Mouse (Mus musculus) hindbrain, embryonic 15.5 days (tissue): Measurements from ENCODE around the gene Six1. TPM values are rescaled to one million over a fixed set of nuclear protein-coding genes. Genes with fewer than 3 reads are reported as not detected.

Experiments used
- ATAC-seq: fragments of 200-750 bp; cut with Nextera tagmentation; 2 replicates; pipeline ENCODE4 v1.8.0; 2017; ENCODE audit warnings: low read depth, moderate number of reproducible peaks, moderate TSS enrichment; ENCODE audit not compliant: low FRiP score
- H3K27ac ChIP-seq: fragments of 300-500 bp; sonication (generic); replicated peaks from 2 replicates; pipeline ENCODE4 v1.5.1; 2015; ENCODE audit warnings: mild to moderate bottlenecking, inconsistent platforms
- H3K27me3 ChIP-seq: fragments of 300-500 bp; sonication (generic); 2 replicates; pipeline ENCODE4 v1.6.1; 2015; ENCODE audit warnings: control low read depth, inconsistent platforms
- H3K36me3 ChIP-seq: fragments of 300-500 bp; sonication (generic); 2 replicates; pipeline ENCODE4 v1.6.1; 2015; ENCODE audit warnings: control low read depth, inconsistent platforms
- H3K4me1 ChIP-seq: fragments of 300-500 bp; sonication (generic); replicated peaks from 2 replicates; pipeline ENCODE4 v1.6.1; 2015; ENCODE audit warnings: control low read depth, inconsistent platforms
- H3K4me2 ChIP-seq: fragments of 300-500 bp; sonication (generic); 2 replicates; pipeline ENCODE4 v1.6.1; 2015; ENCODE audit warnings: moderate library complexity, mild to moderate bottlenecking, inconsistent platforms
- H3K4me3 ChIP-seq: fragments of 300-500 bp; sonication (generic); 2 replicates; pipeline ENCODE4 v1.5.1; 2015; ENCODE audit warnings: mild to moderate bottlenecking, inconsistent platforms
- H3K9ac ChIP-seq: fragments of 300-500 bp; sonication (generic); 2 replicates; pipeline ENCODE4 v1.6.1; 2015; ENCODE audit warnings: inconsistent platforms
- H3K9me3 ChIP-seq: fragments of 300-500 bp; sonication (generic); 2 replicates; pipeline ENCODE4 v1.6.1; 2016; ENCODE audit warnings: control low read depth, inconsistent platforms
- WGBS: fragments of 180-500 bp; shearing (Covaris S2); methylation state at CpG from one replicate; pipeline ENCODE4 v1.1.7; 2015; 5-methylcytosine and 5-hydroxymethylcytosine counted together
- polyA plus RNA-seq: library from polyadenylated mRNA; unstranded; fragments of >200 nt; fragmentation: Nextera tagmentation; extraction: Ambion mirVana; gene quantifications from 2 replicates; pipeline ENCODE4 v1.2.1, GENCODE M21; 2015

The Six1 gene
- polyA plus RNA-seq, 1 experiment from 2014 or later = 0.65 TPM

- no peak for ATAC-seq
- H3K9me3 ChIP-seq = no peaks in the 10 kb centered on the region
- no peak overlapping the region for H3K27ac ChIP-seq
- H3K4me2 ChIP-seq = no peak overlapping the region
- WGBS = 64% methylated on average over 9 of the region's 9 CpGs
- no peak overlapping the region for H3K9ac ChIP-seq
- H3K4me3 ChIP-seq = no peak overlapping the region
- H3K36me3 ChIP-seq = no peaks in the 10 kb centered on the region
- H3K4me1 ChIP-seq = no peaks in the 10 kb centered on the region
- peaks cover 22% of the 10 kb centered on the region for H3K27me3 ChIP-seq
Measured at GRCm38 (mm10) chr12:73060805-73061410, 7.2 kb upstream of the Six1 start.

GRCm38 (mm10) chr12:73057492-73057891, 3.8 kb upstream of the Six1 start:
- 90% methylated on average over 6 of the region's 6 CpGs for WGBS
- H3K4me3 ChIP-seq = no peak overlapping the region
- H3K9me3 ChIP-seq = no peaks in the 10 kb centered on the region
- H3K4me2 ChIP-seq = no peak overlapping the region
- peaks cover 6% of the 10 kb centered on the region for H3K4me1 ChIP-seq
- H3K27me3 ChIP-seq = peaks cover 50% of the 10 kb centered on the region
- ATAC-seq = no peak
- no peaks in the 10 kb centered on the region for H3K36me3 ChIP-seq
- no peak overlapping the region for H3K9ac ChIP-seq
- no peak overlapping the region for H3K27ac ChIP-seq

- H3K4me1 ChIP-seq = peaks cover 6% of the 10 kb centered on the region
- 13% methylated on average over 5 of the region's 5 CpGs for WGBS
- no peak overlapping the region for H3K27ac ChIP-seq
- ATAC-seq = no peak
- no peak overlapping the region for H3K4me2 ChIP-seq
- no peaks in the 10 kb centered on the region for H3K36me3 ChIP-seq
- no peaks in the 10 kb centered on the region for H3K9me3 ChIP-seq
- no peak overlapping the region for H3K4me3 ChIP-seq
- no peak overlapping the region for H3K9ac ChIP-seq
- H3K27me3 ChIP-seq = peaks cover 64% of the 10 kb centered on the region
Measured at GRCm38 (mm10) chr12:73055451-73055850, 1.8 kb upstream of the Six1 start.

GRCm38 (mm10) chr12:73054576-73055185, 994 bp upstream of the Six1 start:
- no peaks in the 10 kb centered on the region for H3K36me3 ChIP-seq
- H3K27ac ChIP-seq = no peak overlapping the region
- no peak for ATAC-seq
- H3K4me1 ChIP-seq = peaks cover 6% of the 10 kb centered on the region
- H3K9me3 ChIP-seq = no peaks in the 10 kb centered on the region
- H3K4me3 ChIP-seq = no peak overlapping the region
- no peak overlapping the region for H3K4me2 ChIP-seq
- H3K27me3 ChIP-seq = peaks cover 70% of the 10 kb centered on the region
- WGBS = 15% methylated on average over 15 of the region's 15 CpGs
- no peak overlapping the region for H3K9ac ChIP-seq

- no peak overlapping the region for H3K27ac ChIP-seq
- H3K27me3 ChIP-seq = peaks cover 84% of the 10 kb centered on the region
- H3K4me1 ChIP-seq = peaks cover 6% of the 10 kb centered on the region
- no peak overlapping the region for H3K9ac ChIP-seq
- H3K4me3 ChIP-seq = peak overlapping the region; percentile 37
- ATAC-seq = no peak
- no peaks in the 10 kb centered on the region for H3K36me3 ChIP-seq
- H3K4me2 ChIP-seq = peak overlapping the region; percentile 56
- WGBS = 2% methylated on average over 34 of the region's 34 CpGs
- no peaks in the 10 kb centered on the region for H3K9me3 ChIP-seq
Measured at GRCm38 (mm10) chr12:73052651-73053591, 766 bp downstream of the Six1 start.

- Histone ChIP-seq H3K36me3 (no peaks in the 10 kb centered on the region), H3K9me3 (no peaks in the 10 kb centered on the region), H3K27ac (no peak overlapping the region), H3K4me3 (no peak overlapping the region), H3K9ac (no peak overlapping the region), H3K4me1 (peaks cover 6% of the 10 kb centered on the region), H3K4me2 (no peak overlapping the region), H3K27me3 (peaks cover 84% of the 10 kb centered on the region)
- ATAC-seq = no peak
- WGBS = 3% methylated on average over 19 of the region's 19 CpGs
Measured at GRCm38 (mm10) chr12:73052036-73052650, 1.5 kb downstream of the Six1 start.

- H3K4me1 ChIP-seq = peaks cover 14% of the 10 kb centered on the region
- H3K36me3 ChIP-seq = no peaks in the 10 kb centered on the region
- H3K9me3 ChIP-seq = no peaks in the 10 kb centered on the region
- no peak overlapping the region for H3K9ac ChIP-seq
- H3K4me3 ChIP-seq = no peak overlapping the region
- H3K27me3 ChIP-seq = peaks cover 85% of the 10 kb centered on the region
- ATAC-seq = no peak
- no peak overlapping the region for H3K27ac ChIP-seq
- no peak overlapping the region for H3K4me2 ChIP-seq
- under 1% methylated on average over 15 of the region's 15 CpGs for WGBS
Measured at GRCm38 (mm10) chr12:73050811-73051580, 2.7 kb downstream of the Six1 start.

GRCm38 (mm10) chr12:73050305-73050704, 3.4 kb downstream of the Six1 start:
- WGBS = under 1% methylated on average over 13 of the region's 13 CpGs
- no peak overlapping the region for H3K27ac ChIP-seq
- H3K4me1 ChIP-seq = peaks cover 21% of the 10 kb centered on the region
- no peaks in the 10 kb centered on the region for H3K9me3 ChIP-seq
- no peak overlapping the region for H3K4me2 ChIP-seq
- H3K4me3 ChIP-seq = no peak overlapping the region
- no peak overlapping the region for H3K9ac ChIP-seq
- no peaks in the 10 kb centered on the region for H3K36me3 ChIP-seq
- H3K27me3 ChIP-seq = peaks cover 85% of the 10 kb centered on the region
- no peak for ATAC-seq

- peaks cover 85% of the 10 kb centered on the region for H3K27me3 ChIP-seq
- no peak overlapping the region for H3K4me3 ChIP-seq
- H3K9ac ChIP-seq = no peak overlapping the region
- peaks cover 27% of the 10 kb centered on the region for H3K4me1 ChIP-seq
- H3K4me2 ChIP-seq = no peak overlapping the region
- no peak overlapping the region for H3K27ac ChIP-seq
- no peak for ATAC-seq
- H3K9me3 ChIP-seq = no peaks in the 10 kb centered on the region
- H3K36me3 ChIP-seq = no peaks in the 10 kb centered on the region
- 4% methylated on average over 19 of the region's 19 CpGs for WGBS
Measured at GRCm38 (mm10) chr12:73049520-73050225, 4.0 kb downstream of the Six1 start.

GRCm38 (mm10) chr12:73048537-73048936, 5.2 kb downstream of the Six1 start:
- Histone ChIP-seq H3K27ac (no peak overlapping the region), H3K4me1 (peaks cover 23% of the 10 kb centered on the region), H3K4me2 (no peak overlapping the region), H3K9ac (no peak overlapping the region), H3K4me3 (no peak overlapping the region), H3K36me3 (no peaks in the 10 kb centered on the region), H3K27me3 (peaks cover 81% of the 10 kb centered on the region), H3K9me3 (no peaks in the 10 kb centered on the region)
- 2% methylated on average over 3 of the region's 3 CpGs for WGBS
- ATAC-seq = no peak

- H3K4me1 ChIP-seq = peaks cover 22% of the 10 kb centered on the region
- peaks cover 84% of the 10 kb centered on the region for H3K27me3 ChIP-seq
- no peak for ATAC-seq
- no peak overlapping the region for H3K4me3 ChIP-seq
- 12% methylated on average over 2 of the region's 2 CpGs for WGBS
- no peak overlapping the region for H3K4me2 ChIP-seq
- no peak overlapping the region for H3K27ac ChIP-seq
- H3K36me3 ChIP-seq = no peaks in the 10 kb centered on the region
- no peak overlapping the region for H3K9ac ChIP-seq
- no peaks in the 10 kb centered on the region for H3K9me3 ChIP-seq
Measured at GRCm38 (mm10) chr12:73047576-73047975, 6.1 kb downstream of the Six1 start.
